Mouse (Mus musculus): Measurements from ENCODE around the gene Ocel1.

GRCm38 (mm10) chr8:71388267-71388666 is 17.2 kb downstream of the Ocel1 start:
- TF ChIP-seq CTCF (IDR thresholded peaks at IDR 0.05; ENCODE audit: low read depth, low read length) (no peak), POLR2A (IDR thresholded peaks at IDR 0.05; ENCODE audit: insufficient read depth, low read length) (no peak)

Data from ES-Bruce4 (cell line).